17 mouse cellular contexts compared by ENCODE assay signal in genomic region chr13:101606184-101606730, GRCm38 (mm10).
DNase-seq lines count a peak whose midpoint lies in the region; ATAC-seq and TF ChIP-seq lines count a peak whose summit lies in the region.
"Had no signal": no experiment of that assay in that cellular context is flagged by ENCODE, and none has a peak within 500 bp of the region (broad histone marks: within the 10 kb centered on the region; RNA-seq: fewer than 3 reads in every experiment).

No protein-coding gene starts in this region.

- intact Hi-C loops in heart, postnatal 14 days (cut with DNase I): no loop called here

- TF ChIP-seq POLR2A in myocyte (IDR thresholded peaks at IDR 0.05; ENCODE audit: insufficient read length, low read depth): no peak

- no peak overlapping the region for H3K4me3 ChIP-seq in hindbrain, embryonic 13.5 days
- no peak overlapping the region for H3K4me3 ChIP-seq in hindbrain, embryonic 12.5 days
- H3K4me3 ChIP-seq in liver, embryonic 13.5 days (replicated peaks): no peak overlapping the region
- no peak overlapping the region for H3K4me3 ChIP-seq in liver, embryonic 12.5 days
- no peak overlapping the region for H3K4me3 ChIP-seq in myocyte
- H3K4me3 ChIP-seq: forebrain, embryonic 12.5 days; heart, adult 2 months; heart, embryonic 15.5 days; intestine, embryonic 15.5 days; megakaryocyte, embryonic 14.5 days had no signal

- no peaks in the 10 kb centered on the region for H3K79me2 ChIP-seq in myocyte (ENCODE audit: control insufficient read depth, insufficient read depth)

- DNase-seq in liver, embryonic 13.5 days: no peak
- DNase-seq in layer of hippocampus, adult 8-10 months (ENCODE audit: low spot score in 2 of 2): peak; percentile 12 to 13
- no peak for DNase-seq in gastrocnemius, postnatal 25 days
- no peak for DNase-seq in heart, postnatal 14 days
- DNase-seq: gastrocnemius, postnatal 10 days; heart, adult 2 months; kidney, postnatal 4 days; lung, adult 2 months; thymus, adult 2 months had no signal

- H3K9ac ChIP-seq in hindbrain, embryonic 13.5 days: no peak overlapping the region
- H3K9ac ChIP-seq in hindbrain, embryonic 12.5 days: no peak overlapping the region
- no peak overlapping the region for H3K9ac ChIP-seq in liver, embryonic 13.5 days
- no peak overlapping the region for H3K9ac ChIP-seq in liver, embryonic 12.5 days
- H3K9ac ChIP-seq: forebrain, embryonic 12.5 days; heart, embryonic 15.5 days; intestine, embryonic 15.5 days had no signal

- no peaks in the 10 kb centered on the region for H3K9me3 ChIP-seq in hindbrain, embryonic 13.5 days
- no peaks in the 10 kb centered on the region for H3K9me3 ChIP-seq in hindbrain, embryonic 12.5 days (replicated peaks)
- H3K9me3 ChIP-seq in liver, embryonic 13.5 days (replicated peaks): no peaks in the 10 kb centered on the region
- no peaks in the 10 kb centered on the region for H3K9me3 ChIP-seq in liver, embryonic 12.5 days (replicated peaks)
- H3K9me3 ChIP-seq: forebrain, embryonic 12.5 days; heart, embryonic 15.5 days; intestine, embryonic 15.5 days; megakaryocyte, embryonic 14.5 days had no signal

- 0 out of 2 replicates have a peak, but pooled peaks have one; percentile 10 for ATAC-seq in hindbrain, embryonic 13.5 days (ENCODE audit: low FRiP score)
- no peak for ATAC-seq in hindbrain, embryonic 12.5 days (ENCODE audit: low FRiP score)
- no peak for ATAC-seq in liver, embryonic 13.5 days (ENCODE audit: low read depth)
- no peak for ATAC-seq in liver, embryonic 12.5 days
- ATAC-seq: intestine, embryonic 15.5 days had no signal

- H3K36me3 ChIP-seq in hindbrain, embryonic 13.5 days: no peaks in the 10 kb centered on the region
- no peaks in the 10 kb centered on the region for H3K36me3 ChIP-seq in hindbrain, embryonic 12.5 days
- no peaks in the 10 kb centered on the region for H3K36me3 ChIP-seq in liver, embryonic 13.5 days
- no peaks in the 10 kb centered on the region for H3K36me3 ChIP-seq in liver, embryonic 12.5 days
- H3K36me3 ChIP-seq in myocyte (ENCODE audit: control insufficient read depth, insufficient read depth): no peaks in the 10 kb centered on the region
- H3K36me3 ChIP-seq: forebrain, embryonic 12.5 days; heart, embryonic 15.5 days; intestine, embryonic 15.5 days had no signal

- peaks cover 9% of the 10 kb centered on the region; the same call in 1 of the 2 replicates for H3K4me1 ChIP-seq in hindbrain, embryonic 13.5 days (replicated peaks)
- H3K4me1 ChIP-seq in hindbrain, embryonic 12.5 days: no peaks in the 10 kb centered on the region
- H3K4me1 ChIP-seq in liver, embryonic 13.5 days (replicated peaks): peaks cover 60% of the 10 kb centered on the region
- H3K4me1 ChIP-seq in liver, embryonic 12.5 days: peaks cover 41% of the 10 kb centered on the region
- H3K4me1 ChIP-seq: forebrain, embryonic 12.5 days; heart, embryonic 15.5 days; intestine, embryonic 15.5 days had no signal

- no peak overlapping the region for H3K4me2 ChIP-seq in hindbrain, embryonic 13.5 days
- no peak overlapping the region for H3K4me2 ChIP-seq in hindbrain, embryonic 12.5 days (replicated peaks)
- H3K4me2 ChIP-seq in liver, embryonic 13.5 days: no peak overlapping the region
- no peak overlapping the region for H3K4me2 ChIP-seq in liver, embryonic 12.5 days
- no peak overlapping the region for H3K4me2 ChIP-seq in myocyte (ENCODE audit: low read depth)
- H3K4me2 ChIP-seq: forebrain, embryonic 12.5 days; heart, embryonic 15.5 days; intestine, embryonic 15.5 days had no signal

- WGBS in hindbrain, embryonic 13.5 days: 77% methylated on average over 1 of the region's 1 CpGs
- 91% methylated on average over 1 of the region's 1 CpGs for whole genome bisulfite sequencing in hindbrain, embryonic 12.5 days
- WGBS in liver, embryonic 13.5 days (ENCODE audit: insufficient replicate concordance): 59% methylated on average over 1 of the region's 1 CpGs
- WGBS in liver, embryonic 12.5 days (ENCODE audit: insufficient replicate concordance): 73% methylated on average over 1 of the region's 1 CpGs

- H3K27ac ChIP-seq in hindbrain, embryonic 13.5 days: no peak overlapping the region
- no peak overlapping the region for H3K27ac ChIP-seq in hindbrain, embryonic 12.5 days
- peak overlapping the region; percentile 0; the same call in 1 of the 2 replicates for H3K27ac ChIP-seq in liver, embryonic 13.5 days
- no peak overlapping the region for H3K27ac ChIP-seq in liver, embryonic 12.5 days
- H3K27ac ChIP-seq: forebrain, embryonic 12.5 days; heart, adult 2 months; heart, embryonic 15.5 days; intestine, embryonic 15.5 days had no signal

- H3ac ChIP-seq in myocyte (ENCODE audit: control insufficient read depth, insufficient read length): no peak overlapping the region

- no peaks in the 10 kb centered on the region for H3K27me3 ChIP-seq in hindbrain, embryonic 13.5 days
- H3K27me3 ChIP-seq in hindbrain, embryonic 12.5 days: no peaks in the 10 kb centered on the region
- 0 out of 2 replicates have a peak, but pooled peaks cover 10% of the 10 kb centered on the region for H3K27me3 ChIP-seq in liver, embryonic 13.5 days
- H3K27me3 ChIP-seq in liver, embryonic 12.5 days (replicated peaks): no peaks in the 10 kb centered on the region
- no peaks in the 10 kb centered on the region for H3K27me3 ChIP-seq in myocyte (ENCODE audit: control insufficient read depth, insufficient read depth, insufficient read length)
- H3K27me3 ChIP-seq: forebrain, embryonic 12.5 days; heart, embryonic 15.5 days; intestine, embryonic 15.5 days; megakaryocyte, embryonic 14.5 days had no signal

TF ChIP-seq in myocyte, 11 proteins besides CTCF, POLR2A, EP300 and RAD21:
- TF ChIP-seq CEBPB (IDR thresholded peaks at IDR 0.05; ENCODE audit: insufficient read depth, poor library complexity, severe bottlenecking) (no peak), MYOD1 (IDR thresholded peaks at IDR 0.05; ENCODE audit: control insufficient read depth in 1 of 3, insufficient read length in 2 of 3, low read depth in 2 of 3) (peak; percentile 15 to 52 (median 39))
TF ChIP-seq in myocyte: peak in this region for 1.

Comparison
In these comparisons a context has a peak if more than half of its experiments do, and no peak if none do; other contexts are left out.
1. DNase-seq: peak in layer of hippocampus, adult 8-10 months (2 of 2); none in liver, embryonic 13.5 days (single experiment), gastrocnemius, postnatal 25 days (single experiment) and heart, postnatal 14 days (0 of 2).